Mouse (Mus musculus) myocyte (in vitro differentiated cells): Measurements from ENCODE around the gene Olfr250. TPM values are rescaled to one million over a fixed set of nuclear protein-coding genes. Genes with fewer than 3 reads are reported as not detected.

ENCODE experiments used
- polyA plus RNA-seq: library from polyadenylated mRNA; unstranded; fragments of >200 nt; fragmentation: generic; extraction: Trizol; gene quantifications from one replicate; pipeline ENCODE4 v1.2.1, GENCODE M21; 2012; ENCODE audit warnings: missing spikeins

The Olfr250 gene
- polyA plus RNA-seq, 1 experiment = not detected

Other genes with a start within 250 kb of the Olfr250 start
- not detected for gene Olfr890, start 224.4 kb upstream of the Olfr250 start, polyA plus RNA-seq
- gene Olfr891, start 186.1 kb upstream of the Olfr250 start, polyA plus RNA-seq = not detected
- gene Olfr893, start 158.5 kb upstream of the Olfr250 start, polyA plus RNA-seq = not detected
- gene Olfr894, start 148.8 kb upstream of the Olfr250 start, polyA plus RNA-seq = not detected
- gene Olfr143, start 114.1 kb upstream of the Olfr250 start, polyA plus RNA-seq = not detected
- gene Olfr895, start 99.0 kb upstream of the Olfr250 start, polyA plus RNA-seq = not detected
- not detected for gene Olfr896-ps1, start 75.8 kb upstream of the Olfr250 start, polyA plus RNA-seq
- not detected for gene Olfr25, start 37.8 kb upstream of the Olfr250 start, polyA plus RNA-seq
- not detected for gene Olfr898, start 18.5 kb upstream of the Olfr250 start, polyA plus RNA-seq
- not detected for gene Olfr251, start 10.2 kb downstream of the Olfr250 start, polyA plus RNA-seq
- 0.01 TPM for gene Olfr147, start 34.8 kb downstream of the Olfr250 start, polyA plus RNA-seq
- 0.01 TPM for gene Olfr901, start 62.6 kb downstream of the Olfr250 start, polyA plus RNA-seq
- not detected for gene Olfr902, start 80.8 kb downstream of the Olfr250 start, polyA plus RNA-seq
- not detected for gene Olfr904, start 96.2 kb downstream of the Olfr250 start, polyA plus RNA-seq
- gene Olfr905, start 104.2 kb downstream of the Olfr250 start, polyA plus RNA-seq = not detected
- gene Olfr906, start 120.2 kb downstream of the Olfr250 start, polyA plus RNA-seq = not detected
- not detected for gene Olfr907, start 128.9 kb downstream of the Olfr250 start, polyA plus RNA-seq
- gene Olfr911-ps1, start 154.7 kb downstream of the Olfr250 start, polyA plus RNA-seq = not detected
- gene Olfr910, start 171.0 kb downstream of the Olfr250 start, polyA plus RNA-seq = not detected
- gene Olfr912, start 213.3 kb downstream of the Olfr250 start, polyA plus RNA-seq = not detected
- not detected for gene Olfr913, start 225.9 kb downstream of the Olfr250 start, polyA plus RNA-seq
- gene Olfr914, start 238.2 kb downstream of the Olfr250 start, polyA plus RNA-seq = not detected